Mouse (Mus musculus): ENCODE data around the gene Dhcr7. TPM values are rescaled to one million over a fixed set of nuclear protein-coding genes. Genes with fewer than 3 reads are reported as not detected.

Gene Dhcr7
- polyA plus RNA-seq, 1 experiment from 2014 or later = 83.4 TPM

DNA sequence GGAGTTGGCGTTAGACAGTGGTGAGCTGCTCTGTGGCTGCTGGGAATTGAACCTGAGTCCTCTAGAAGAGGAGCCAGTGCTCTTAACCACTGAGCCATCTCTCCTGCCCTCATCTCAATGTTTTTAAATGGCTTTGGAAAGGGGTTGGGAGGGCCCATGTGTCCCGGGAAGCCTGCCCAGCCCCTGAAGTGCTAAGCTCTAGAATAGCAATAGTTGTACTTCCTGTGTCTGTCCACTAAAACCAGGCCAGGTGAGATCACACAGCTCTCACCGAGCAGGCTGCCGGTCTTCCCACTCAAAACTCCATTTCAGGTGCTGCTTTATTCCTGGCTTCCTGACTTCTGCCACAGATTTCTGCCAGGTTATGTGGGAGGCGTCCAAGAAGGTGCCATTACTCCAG is 17.2 kb downstream of the Dhcr7 start:
- Histone ChIP-seq H3K27me3 (ENCODE audit: control insufficient read depth, insufficient read depth, low read depth, low read length) (no peaks in the 10 kb centered on the region), H3K27ac (ENCODE audit: low read length) (no peak overlapping the region), H3K36me3 (ENCODE audit: control insufficient read depth, insufficient read depth, low read length) (peaks cover 67% of the 10 kb centered on the region), H3K4me1 (ENCODE audit: control insufficient read depth, insufficient read depth, low read length) (peaks cover 9% of the 10 kb centered on the region), H3K4me3 (ENCODE audit: low read depth, low read length) (no peak overlapping the region), H3K4me2 (ENCODE audit: low read length) (no peak overlapping the region), H3K9ac (ENCODE audit: low read depth, low read length) (no peak overlapping the region), H3K9me3 (replicated peaks; ENCODE audit: control insufficient read depth, low read length, poor library complexity, severe bottlenecking) (no peaks in the 10 kb centered on the region)
- no peak for ATAC-seq
- WGBS = 90% methylated on average over 5 of the region's 5 CpGs

DNA sequence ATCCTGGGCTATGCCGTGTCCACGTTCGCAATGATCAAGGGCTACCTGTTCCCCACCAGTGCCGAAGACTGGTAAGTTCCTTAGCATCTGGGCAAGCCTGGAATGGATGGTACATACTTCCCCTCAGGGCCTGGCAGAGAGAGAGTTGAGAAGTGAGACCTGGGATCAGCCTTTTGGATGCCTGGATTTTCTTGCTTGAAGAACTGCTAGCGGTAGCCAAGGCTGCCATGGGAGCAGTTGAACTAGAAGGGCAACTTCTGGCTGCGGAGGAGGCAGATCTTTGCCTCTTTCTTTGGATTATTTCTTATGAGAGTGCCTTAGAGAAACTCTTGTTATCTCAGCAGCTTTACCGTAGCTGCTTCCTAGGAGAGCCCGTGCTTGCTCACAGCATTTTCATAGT is 18.4 kb downstream of the Dhcr7 start:
- Histone ChIP-seq H3K4me2 (ENCODE audit: low read length) (no peak overlapping the region), H3K4me1 (ENCODE audit: control insufficient read depth, insufficient read depth, low read length) (peaks cover under 1% of the 10 kb centered on the region; the same call in 1 of the 2 replicates), H3K9ac (ENCODE audit: low read depth, low read length) (no peak overlapping the region), H3K4me3 (ENCODE audit: low read depth, low read length) (no peak overlapping the region), H3K27ac (ENCODE audit: low read length) (no peak overlapping the region), H3K36me3 (ENCODE audit: control insufficient read depth, insufficient read depth, low read length) (peaks cover 78% of the 10 kb centered on the region), H3K9me3 (replicated peaks; ENCODE audit: control insufficient read depth, low read length, poor library complexity, severe bottlenecking) (no peaks in the 10 kb centered on the region), H3K27me3 (ENCODE audit: control insufficient read depth, insufficient read depth, low read depth, low read length) (no peaks in the 10 kb centered on the region)
- ATAC-seq = no peak
- 98% methylated on average over 8 of the region's 8 CpGs for WGBS

DNA sequence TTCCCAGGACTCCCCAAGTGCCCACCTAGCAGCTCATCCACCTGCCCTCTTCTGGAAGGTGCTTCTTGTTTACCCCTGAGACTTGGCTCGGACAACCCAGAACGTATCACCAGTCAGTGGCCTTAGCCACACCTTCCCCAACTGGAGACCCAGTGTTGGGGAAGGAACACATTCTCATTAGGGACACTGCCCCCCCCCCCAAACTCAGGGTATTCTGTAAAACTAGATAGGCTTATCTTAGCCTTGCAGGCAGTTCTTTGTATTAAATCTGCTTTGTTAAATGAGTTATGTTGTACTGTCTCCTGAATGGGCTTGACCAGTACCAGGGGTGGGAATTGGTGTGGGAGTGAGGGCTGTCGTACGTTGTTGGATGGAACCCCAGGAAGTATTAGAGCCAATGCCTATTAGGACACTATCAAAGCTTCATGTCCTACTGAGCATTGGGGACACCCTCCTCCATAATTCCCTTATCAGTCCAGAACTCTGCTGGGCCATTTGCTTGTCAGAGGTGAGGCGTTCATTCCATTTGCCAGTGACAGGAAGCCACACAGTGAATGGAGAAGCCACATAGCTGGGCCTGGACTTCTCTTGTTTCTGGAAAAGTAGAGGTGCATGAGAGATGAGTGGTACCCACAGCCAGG is 25.3 kb downstream of the Dhcr7 start:
- H3K4me3 ChIP-seq (ENCODE audit: low read depth, low read length) = no peak overlapping the region
- no peak for ATAC-seq
- H3K9ac ChIP-seq (ENCODE audit: low read depth, low read length) = no peak overlapping the region
- no peaks in the 10 kb centered on the region for H3K9me3 ChIP-seq (replicated peaks; ENCODE audit: control insufficient read depth, low read length, poor library complexity, severe bottlenecking)
- no peaks in the 10 kb centered on the region for H3K27me3 ChIP-seq (ENCODE audit: control insufficient read depth, insufficient read depth, low read depth, low read length)
- no peak overlapping the region for H3K4me2 ChIP-seq (ENCODE audit: low read length)
- H3K27ac ChIP-seq (ENCODE audit: low read length) = no peak overlapping the region
- peaks cover 55% of the 10 kb centered on the region for H3K36me3 ChIP-seq (ENCODE audit: control insufficient read depth, insufficient read depth, low read length)
- 91% methylated on average over 5 of the region's 5 CpGs for WGBS
- no peaks in the 10 kb centered on the region for H3K4me1 ChIP-seq (ENCODE audit: control insufficient read depth, insufficient read depth, low read length)

DNA sequence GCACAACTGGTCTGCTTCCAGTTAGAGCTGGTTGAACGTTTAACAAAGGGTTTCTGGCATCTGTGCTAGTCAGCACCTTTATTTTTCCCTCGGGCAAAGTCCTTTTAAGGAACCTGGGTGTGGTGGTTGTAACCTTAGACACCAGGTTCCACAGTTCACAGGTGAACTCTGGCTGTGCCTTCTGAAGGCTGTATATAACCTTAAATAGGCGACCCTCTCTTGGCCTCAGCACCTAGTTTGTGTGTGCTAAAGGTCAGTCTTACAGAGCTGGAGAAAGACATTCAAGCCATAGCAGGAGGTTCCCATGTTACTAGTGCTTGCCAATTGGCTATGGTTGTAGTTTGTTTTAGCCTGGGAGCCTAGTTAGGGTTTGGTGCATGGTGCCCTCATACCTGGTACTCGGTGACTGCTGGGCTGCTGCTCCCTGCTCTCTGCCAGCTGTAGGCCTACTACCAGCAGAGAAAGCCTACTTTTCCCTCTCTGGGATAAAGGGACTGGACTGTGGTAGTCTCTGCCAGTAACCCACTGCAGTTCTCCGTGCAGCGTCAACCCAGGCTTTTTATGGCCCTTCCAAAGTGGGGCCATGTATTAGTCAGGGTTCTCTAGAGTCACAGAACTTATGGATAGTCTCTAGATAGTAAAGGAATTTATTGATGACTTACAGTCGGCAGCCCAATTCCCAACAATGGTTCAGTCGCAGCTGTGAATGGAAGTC is 26.0 kb downstream of the Dhcr7 start:
- WGBS = 95% methylated on average over 6 of the region's 8 CpGs
- H3K4me2 ChIP-seq (ENCODE audit: low read length) = no peak overlapping the region

DNA sequence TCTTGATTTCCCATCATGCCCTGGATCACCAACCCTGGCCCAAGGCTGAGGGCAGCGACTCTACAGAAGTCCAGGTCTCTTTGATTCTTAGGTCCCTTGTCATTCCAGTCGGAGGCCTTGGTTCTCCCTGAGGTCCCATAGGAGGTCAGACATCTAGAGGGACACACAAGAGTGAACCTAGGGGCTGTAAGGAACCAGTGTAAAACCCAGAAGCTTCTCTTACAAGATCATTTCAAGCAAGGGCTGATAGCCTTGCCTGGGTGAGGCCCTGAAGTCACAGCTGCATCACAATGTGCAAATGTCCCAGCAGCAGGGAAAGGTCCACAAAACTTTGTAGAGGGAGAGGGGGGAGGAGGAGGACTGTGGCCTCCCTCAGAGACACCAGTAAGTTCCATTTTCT is 43.6 kb downstream of the Dhcr7 start, which contains the start of gene Gm498:
Gene Gm498 (plus strand): TSS at position 301 of the 400 bp plus-strand sequence.
- H3K9ac ChIP-seq (ENCODE audit: low read depth, low read length) = no peak within 1 kb of the TSS

More for the DNA sequence above, 26.0 kb downstream of the Dhcr7 start:
- Histone ChIP-seq H3K4me3 (ENCODE audit: low read depth, low read length) (no peak overlapping the region), H3K4me1 (ENCODE audit: control insufficient read depth, insufficient read depth, low read length) (no peaks in the 10 kb centered on the region), H3K9me3 (replicated peaks; ENCODE audit: control insufficient read depth, low read length, poor library complexity, severe bottlenecking) (no peaks in the 10 kb centered on the region), H3K36me3 (ENCODE audit: control insufficient read depth, insufficient read depth, low read length) (peaks cover 49% of the 10 kb centered on the region), H3K27me3 (ENCODE audit: control insufficient read depth, insufficient read depth, low read depth, low read length) (no peaks in the 10 kb centered on the region), H3K9ac (ENCODE audit: low read depth, low read length) (no peak overlapping the region), H3K27ac (ENCODE audit: low read length) (no peak overlapping the region)
- ATAC-seq = no peak

DNA sequence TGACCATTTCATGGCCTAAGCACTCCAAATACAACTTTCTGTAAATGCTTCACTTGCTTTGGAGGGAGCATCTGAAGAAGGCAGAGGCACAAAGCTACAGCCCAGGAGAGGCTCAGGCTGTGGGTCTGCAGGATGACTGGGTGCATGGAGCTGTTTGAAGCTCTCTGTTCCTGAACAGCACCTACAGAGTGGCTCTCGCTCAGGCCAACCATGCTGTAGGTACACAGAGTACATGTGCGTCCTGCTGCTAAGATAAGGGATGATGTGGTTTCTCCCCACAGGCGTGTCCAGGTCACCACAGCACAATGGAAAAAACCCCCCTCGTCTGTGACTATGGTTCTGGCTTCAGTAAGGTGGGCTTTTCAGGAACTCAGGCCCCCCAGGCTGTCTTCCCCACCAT is 45.9 kb downstream of the Dhcr7 start:
- WGBS = 87% methylated on average over 4 of the region's 4 CpGs
- no peaks in the 10 kb centered on the region for H3K36me3 ChIP-seq (ENCODE audit: control insufficient read depth, insufficient read depth, low read length)
- no peaks in the 10 kb centered on the region for H3K27me3 ChIP-seq (ENCODE audit: control insufficient read depth, insufficient read depth, low read depth, low read length)

More for the DNA sequence above, 43.6 kb downstream of the Dhcr7 start, which contains the start of gene Gm498:
- Histone ChIP-seq H3K27me3 (ENCODE audit: control insufficient read depth, insufficient read depth, low read depth, low read length) (no peaks in the 10 kb centered on the region), H3K36me3 (ENCODE audit: control insufficient read depth, insufficient read depth, low read length) (no peaks in the 10 kb centered on the region), H3K4me1 (ENCODE audit: control insufficient read depth, insufficient read depth, low read length) (no peaks in the 10 kb centered on the region), H3K9me3 (replicated peaks; ENCODE audit: control insufficient read depth, low read length, poor library complexity, severe bottlenecking) (no peaks in the 10 kb centered on the region), H3K27ac (ENCODE audit: low read length) (no peak within 1 kb of the TSS), H3K4me2 (ENCODE audit: low read length) (no peak within 1 kb of the TSS), H3K4me3 (ENCODE audit: low read depth, low read length) (no peak within 1 kb of the TSS)
- ATAC-seq = no peak
- WGBS = 88% methylated on average over 2 of the region's 2 CpGs

DNA sequence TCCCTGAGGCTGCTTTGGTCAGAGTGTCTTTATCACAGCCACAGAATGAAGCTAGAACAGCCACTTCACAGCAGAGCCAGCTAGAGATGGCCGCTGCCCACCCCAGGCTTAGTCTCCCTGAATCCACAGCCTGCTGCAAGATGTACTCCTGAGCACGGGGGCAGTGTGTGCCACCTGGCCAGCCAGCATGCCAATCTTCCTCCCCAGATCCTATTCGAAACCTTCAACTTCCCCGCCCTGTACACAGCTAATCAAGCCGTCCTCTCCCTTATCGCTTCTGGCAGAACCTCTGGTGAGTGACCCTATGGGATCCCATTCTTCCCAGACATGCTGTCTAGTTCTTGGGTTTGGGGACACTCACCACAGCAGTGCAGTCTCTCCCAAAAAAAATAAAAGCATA is 60.8 kb downstream of the Dhcr7 start:
- Histone ChIP-seq H3K27ac (ENCODE audit: low read length) (no peak overlapping the region), H3K4me2 (ENCODE audit: low read length) (no peak overlapping the region), H3K4me1 (ENCODE audit: control insufficient read depth, insufficient read depth, low read length) (no peaks in the 10 kb centered on the region), H3K27me3 (ENCODE audit: control insufficient read depth, insufficient read depth, low read depth, low read length) (no peaks in the 10 kb centered on the region), H3K9ac (ENCODE audit: low read depth, low read length) (no peak overlapping the region), H3K4me3 (ENCODE audit: low read depth, low read length) (no peak overlapping the region), H3K36me3 (ENCODE audit: control insufficient read depth, insufficient read depth, low read length) (no peaks in the 10 kb centered on the region), H3K9me3 (replicated peaks; ENCODE audit: control insufficient read depth, low read length, poor library complexity, severe bottlenecking) (no peaks in the 10 kb centered on the region)
- no peak for ATAC-seq
- 84% methylated on average over 6 of the region's 6 CpGs for whole genome bisulfite sequencing

More for the DNA sequence above, 45.9 kb downstream of the Dhcr7 start:
- Histone ChIP-seq H3K4me2 (ENCODE audit: low read length) (no peak overlapping the region), H3K4me1 (ENCODE audit: control insufficient read depth, insufficient read depth, low read length) (no peaks in the 10 kb centered on the region), H3K27ac (ENCODE audit: low read length) (no peak overlapping the region), H3K9ac (ENCODE audit: low read depth, low read length) (no peak overlapping the region), H3K9me3 (replicated peaks; ENCODE audit: control insufficient read depth, low read length, poor library complexity, severe bottlenecking) (0 out of 2 replicates have a peak, but pooled peaks cover 3% of the 10 kb centered on the region), H3K4me3 (ENCODE audit: low read depth, low read length) (no peak overlapping the region)
- ATAC-seq = no peak

DNA sequence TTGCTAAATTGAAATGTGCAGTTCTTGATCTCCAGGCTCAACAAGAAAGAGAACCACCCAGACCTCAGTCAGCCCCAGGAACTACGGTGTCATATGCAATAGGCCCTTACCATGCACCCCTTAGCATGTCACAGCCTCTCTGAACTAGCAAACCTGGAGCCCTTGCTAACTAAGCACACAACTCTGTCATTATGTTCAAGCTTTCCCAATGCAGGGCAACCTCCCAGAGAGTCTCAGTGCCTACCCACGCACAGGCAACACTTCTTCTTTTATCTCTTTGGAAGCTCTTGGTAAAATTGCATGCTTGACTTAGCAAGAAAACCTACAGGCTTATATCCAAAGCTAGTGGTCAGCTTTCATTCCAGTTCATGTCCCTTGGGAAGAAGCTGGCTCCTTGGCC is 68.2 kb downstream of the Dhcr7 start:
- 66% methylated on average over 2 of the region's 2 CpGs for WGBS
- Histone ChIP-seq H3K4me2 (ENCODE audit: low read length) (no peak overlapping the region), H3K4me3 (ENCODE audit: low read depth, low read length) (no peak overlapping the region), H3K9ac (ENCODE audit: low read depth, low read length) (no peak overlapping the region), H3K4me1 (ENCODE audit: control insufficient read depth, insufficient read depth, low read length) (no peaks in the 10 kb centered on the region), H3K27me3 (ENCODE audit: control insufficient read depth, insufficient read depth, low read depth, low read length) (no peaks in the 10 kb centered on the region), H3K9me3 (replicated peaks; ENCODE audit: control insufficient read depth, low read length, poor library complexity, severe bottlenecking) (no peaks in the 10 kb centered on the region), H3K27ac (ENCODE audit: low read length) (no peak overlapping the region), H3K36me3 (ENCODE audit: control insufficient read depth, insufficient read depth, low read length) (no peaks in the 10 kb centered on the region)
- ATAC-seq = no peak

DNA sequence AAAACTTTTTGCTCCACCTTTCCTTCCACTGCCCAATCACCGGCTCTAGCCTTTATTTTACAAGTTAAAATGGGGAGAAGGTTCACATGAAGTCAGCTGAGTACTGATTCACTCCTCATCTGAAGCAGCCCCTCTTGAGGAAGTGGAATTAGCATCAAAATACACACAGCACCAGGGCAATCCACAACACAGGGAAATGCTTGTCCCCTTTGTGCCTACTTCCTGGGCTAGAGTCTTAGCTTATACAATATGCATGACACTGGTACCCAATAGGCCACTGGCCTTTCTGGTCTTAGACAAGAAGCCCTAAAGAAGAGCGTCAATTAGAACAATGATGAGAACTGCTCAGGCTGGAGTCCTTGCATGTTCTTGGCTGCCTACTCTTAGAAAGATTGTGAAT is 69.4 kb downstream of the Dhcr7 start:
- H3K9me3 ChIP-seq (replicated peaks; ENCODE audit: control insufficient read depth, low read length, poor library complexity, severe bottlenecking) = no peaks in the 10 kb centered on the region
- H3K4me3 ChIP-seq (ENCODE audit: low read depth, low read length) = no peak overlapping the region
- H3K36me3 ChIP-seq (ENCODE audit: control insufficient read depth, insufficient read depth, low read length) = no peaks in the 10 kb centered on the region
- H3K27me3 ChIP-seq (ENCODE audit: control insufficient read depth, insufficient read depth, low read depth, low read length) = no peaks in the 10 kb centered on the region
- no peak overlapping the region for H3K4me2 ChIP-seq (ENCODE audit: low read length)
- no peak overlapping the region for H3K27ac ChIP-seq (ENCODE audit: low read length)
- ATAC-seq = no peak
- H3K9ac ChIP-seq (ENCODE audit: low read depth, low read length) = no peak overlapping the region
- WGBS = 60% methylated on average over 2 of the region's 2 CpGs
- H3K4me1 ChIP-seq (ENCODE audit: control insufficient read depth, insufficient read depth, low read length) = no peaks in the 10 kb centered on the region
